Mouse (Mus musculus) B cell, adult 62 days (primary cell): ENCODE results near the gene Rpl34. TPM values are rescaled to one million over a fixed set of nuclear protein-coding genes. Genes with fewer than 3 reads are reported as not detected.

Source experiments
- total RNA-seq: library from RNA; stranded (reverse); gene quantifications from 4 replicates; pipeline ENCODE4 v1.2.4, GENCODE M21; 2023

Rpl34 gene
- 1,553 to 1,673 TPM (median 1,649 TPM) in 4 replicates for total RNA-seq

GRCm38 (mm10) chr3:130730189-130730653 lies at the start of gene Rpl34:
Rpl34 (minus strand) TSS chr3:130730398.

DNA sequence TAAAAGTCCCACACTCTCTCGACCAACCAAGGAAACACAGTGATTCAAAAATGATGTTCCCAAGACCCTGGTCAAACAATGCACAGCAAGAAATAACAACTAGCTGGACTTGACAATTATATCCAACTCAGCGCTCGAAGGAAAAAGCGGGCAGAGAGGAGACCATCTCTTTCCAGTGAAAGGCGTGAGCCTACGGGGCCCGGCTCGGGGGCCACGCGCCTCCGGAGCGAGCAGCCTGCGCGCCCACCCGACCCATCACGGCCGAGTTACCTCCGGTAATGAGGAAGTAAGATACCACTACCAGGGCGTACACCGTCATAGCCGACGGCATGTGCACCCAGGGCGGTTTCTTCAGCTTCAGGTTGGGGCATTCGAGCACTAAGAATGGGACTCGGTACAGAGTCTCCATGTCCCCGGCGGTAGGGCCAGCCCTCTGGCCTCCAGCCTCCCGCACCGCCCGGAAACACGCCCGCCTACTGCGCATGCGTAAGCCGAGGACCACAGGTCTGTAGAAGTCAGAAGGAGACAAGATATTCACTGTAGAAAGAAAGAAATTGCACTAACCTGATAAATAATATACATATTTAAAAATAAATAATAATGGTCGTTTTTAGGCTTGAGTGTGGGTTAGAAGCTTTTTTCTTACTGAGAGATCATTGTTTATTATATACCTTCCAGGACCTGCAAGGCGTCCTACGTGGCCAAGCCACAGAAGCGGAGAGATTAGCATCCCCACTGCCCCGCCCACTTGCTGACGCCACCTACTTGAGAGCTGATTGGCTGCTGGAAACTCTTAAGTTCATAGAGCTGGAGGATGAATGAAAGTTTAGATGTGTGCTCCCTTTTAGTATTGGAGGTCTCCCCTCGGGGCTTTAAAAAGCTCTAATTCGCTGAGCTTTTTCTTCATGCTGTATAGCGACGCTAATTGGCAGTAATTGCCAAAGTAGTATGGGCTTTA lies 21.0 kb downstream of the Rpl34 start, which contains the start of gene Ostc:
Ostc (minus strand) TSS at position 478 of the 958 bp plus-strand sequence.

Other genes with a start within 250 kb of the Rpl34 start
- gene Etnppl, start 113.0 kb downstream of the Rpl34 start, total RNA-seq = not detected in 4 replicates
- 52.4 to 64.2 TPM (median 62.2 TPM) in 4 replicates for gene Ostc, start 21.0 kb downstream of the Rpl34 start, total RNA-seq